Mouse (Mus musculus): ENCODE results near the gene Bicd2. TPM values are rescaled to one million over a fixed set of nuclear protein-coding genes. Genes with fewer than 3 reads are reported as not detected.
"Not testable (repeated sequence)": the region's sequence is repeated elsewhere in the genome, so short reads cannot be mapped to it uniquely, and the experiment has no call there.

Bicd2 gene
- polyA plus RNA-seq, 1 experiment from 2014 or later, result 26.2 TPM

GRCm38 (mm10) chr13:49369404-49369803 lies 28.0 kb downstream of the Bicd2 start:
- no peak for ATAC-seq (ENCODE audit: insufficient read depth, low FRiP score, low read depth)
- Histone ChIP-seq H3K27me3 (replicated peaks) (no peaks in the 10 kb centered on the region), H3K36me3 (0 out of 2 replicates have a peak, but pooled peaks cover 3% of the 10 kb centered on the region), H3K27ac (no peak overlapping the region), H3K9me3 (no peaks in the 10 kb centered on the region), H3K4me3 (replicated peaks) (no peak overlapping the region), H3K4me2 (no peak overlapping the region), H3K9ac (no peak overlapping the region), H3K4me1 (peaks cover 22% of the 10 kb centered on the region)
- WGBS, result 95% methylated on average over 10 of the region's 10 CpGs

- not testable (repeated sequence) for H3K4me3 ChIP-seq (replicated peaks); ATAC-seq (ENCODE audit: insufficient read depth, low FRiP score, low read depth); H3K27me3 ChIP-seq (replicated peaks); H3K27ac ChIP-seq; H3K9ac ChIP-seq; H3K9me3 ChIP-seq; H3K4me2 ChIP-seq; H3K36me3 ChIP-seq
- WGBS, result 76% methylated on average over 6 of the region's 6 CpGs
- peaks cover 14% of the 10 kb centered on the region for H3K4me1 ChIP-seq
Observed at GRCm38 (mm10) chr13:49370216-49370615, 28.8 kb downstream of the Bicd2 start.

- not testable (repeated sequence) for ATAC-seq (ENCODE audit: insufficient read depth, low FRiP score, low read depth); H3K9ac ChIP-seq; H3K36me3 ChIP-seq; H3K4me2 ChIP-seq; H3K27me3 ChIP-seq (replicated peaks); H3K9me3 ChIP-seq; H3K4me3 ChIP-seq (replicated peaks)
- peaks cover 14% of the 10 kb centered on the region for H3K4me1 ChIP-seq
- WGBS, result 68% methylated on average over 5 of the region's 5 CpGs
- peak overlapping the region; percentile 65 for H3K27ac ChIP-seq
Observed at GRCm38 (mm10) chr13:49370916-49371315, 29.5 kb downstream of the Bicd2 start.

- Histone ChIP-seq H3K36me3 (peaks cover 5% of the 10 kb centered on the region; the same call in 1 of the 2 replicates), H3K4me2 (no peak overlapping the region), H3K4me3 (replicated peaks) (no peak overlapping the region), H3K27ac (peak overlapping the region; percentile 65; the same call in 1 of the 2 replicates), H3K27me3 (replicated peaks) (no peaks in the 10 kb centered on the region), H3K9ac (no peak overlapping the region), H3K9me3 (no peaks in the 10 kb centered on the region), H3K4me1 (peaks cover 10% of the 10 kb centered on the region)
- WGBS, result 38% methylated on average over 3 of the region's 3 CpGs
- ATAC-seq (ENCODE audit: insufficient read depth, low FRiP score, low read depth), result peak; percentile 71; the same call in 1 of the 2 replicates
Observed at GRCm38 (mm10) chr13:49371428-49371899, 30.1 kb downstream of the Bicd2 start.

- Histone ChIP-seq H3K4me3 (replicated peaks) (no peak overlapping the region), H3K36me3 (peaks cover 10% of the 10 kb centered on the region; the same call in 1 of the 2 replicates), H3K27me3 (replicated peaks) (no peaks in the 10 kb centered on the region), H3K4me2 (no peak overlapping the region), H3K4me1 (peaks cover 8% of the 10 kb centered on the region; the same call in 1 of the 2 replicates), H3K27ac (0 out of 2 replicates have a peak overlapping the region, but pooled peaks have one; percentile 9), H3K9me3 (no peaks in the 10 kb centered on the region), H3K9ac (no peak overlapping the region)
- WGBS, result 88% methylated on average over 9 of the region's 9 CpGs
- no peak for ATAC-seq (ENCODE audit: insufficient read depth, low FRiP score, low read depth)
Observed at GRCm38 (mm10) chr13:49372370-49373060, 31.1 kb downstream of the Bicd2 start.

GRCm38 (mm10) chr13:49374304-49374703 lies 32.9 kb downstream of the Bicd2 start:
- WGBS, result 47% methylated on average over 6 of the region's 6 CpGs

GRCm38 (mm10) chr13:49374730-49375129 lies 33.3 kb downstream of the Bicd2 start:
- H3K9ac ChIP-seq, result no peak overlapping the region
- no peaks in the 10 kb centered on the region for H3K9me3 ChIP-seq
- no peak for ATAC-seq (ENCODE audit: insufficient read depth, low FRiP score, low read depth)
- H3K36me3 ChIP-seq, result peaks cover 20% of the 10 kb centered on the region; the same call in 1 of the 2 replicates
- WGBS, result 67% methylated on average over 6 of the region's 6 CpGs
- no peak overlapping the region for H3K4me2 ChIP-seq
- no peaks in the 10 kb centered on the region for H3K27me3 ChIP-seq (replicated peaks)
- H3K4me1 ChIP-seq, result peaks cover 8% of the 10 kb centered on the region; the same call in 1 of the 2 replicates
- H3K4me3 ChIP-seq (replicated peaks), result no peak overlapping the region
- H3K27ac ChIP-seq, result no peak overlapping the region

More at GRCm38 (mm10) chr13:49374304-49374703, 32.9 kb downstream of the Bicd2 start:
- no peak for ATAC-seq (ENCODE audit: insufficient read depth, low FRiP score, low read depth)
- H3K27me3 ChIP-seq (replicated peaks), result no peaks in the 10 kb centered on the region
- no peak overlapping the region for H3K4me3 ChIP-seq (replicated peaks)
- H3K36me3 ChIP-seq, result peaks cover 18% of the 10 kb centered on the region; the same call in 1 of the 2 replicates
- H3K4me1 ChIP-seq, result peaks cover 8% of the 10 kb centered on the region; the same call in 1 of the 2 replicates
- H3K9me3 ChIP-seq, result no peaks in the 10 kb centered on the region
- no peak overlapping the region for H3K4me2 ChIP-seq
- H3K9ac ChIP-seq, result no peak overlapping the region
- no peak overlapping the region for H3K27ac ChIP-seq

GRCm38 (mm10) chr13:49377608-49378007 lies 36.2 kb downstream of the Bicd2 start:
- Histone ChIP-seq H3K4me1 (no peaks in the 10 kb centered on the region; the same call in 1 of the 2 replicates), H3K36me3 (peaks cover 40% of the 10 kb centered on the region), H3K4me3 (replicated peaks) (no peak overlapping the region), H3K9ac (no peak overlapping the region), H3K27ac (no peak overlapping the region), H3K9me3 (no peaks in the 10 kb centered on the region), H3K27me3 (replicated peaks) (no peaks in the 10 kb centered on the region), H3K4me2 (no peak overlapping the region)
- no peak for ATAC-seq (ENCODE audit: insufficient read depth, low FRiP score, low read depth)
- 72% methylated on average over 6 of the region's 6 CpGs for WGBS

GRCm38 (mm10) chr13:49379301-49379700 lies 37.9 kb downstream of the Bicd2 start:
- no peaks in the 10 kb centered on the region for H3K9me3 ChIP-seq
- H3K4me1 ChIP-seq, result no peaks in the 10 kb centered on the region; the same call in 1 of the 2 replicates
- H3K27me3 ChIP-seq (replicated peaks), result no peaks in the 10 kb centered on the region
- H3K27ac ChIP-seq, result no peak overlapping the region
- no peak overlapping the region for H3K4me3 ChIP-seq (replicated peaks)
- no peak for ATAC-seq (ENCODE audit: insufficient read depth, low FRiP score, low read depth)
- no peak overlapping the region for H3K4me2 ChIP-seq
- H3K9ac ChIP-seq, result no peak overlapping the region
- peaks cover 54% of the 10 kb centered on the region for H3K36me3 ChIP-seq
- WGBS, result 95% methylated on average over 20 of the region's 20 CpGs

- H3K36me3 ChIP-seq, result peaks cover 57% of the 10 kb centered on the region
- ATAC-seq (ENCODE audit: insufficient read depth, low FRiP score, low read depth), result peak; percentile 64; the same call in 1 of the 2 replicates
Observed at GRCm38 (mm10) chr13:49381230-49381629, 39.8 kb downstream of the Bicd2 start.

GRCm38 (mm10) chr13:49382997-49383396 lies 41.6 kb downstream of the Bicd2 start:
- Histone ChIP-seq H3K9me3 (no peaks in the 10 kb centered on the region), H3K27me3 (replicated peaks) (no peaks in the 10 kb centered on the region), H3K36me3 (peaks cover 50% of the 10 kb centered on the region), H3K4me3 (replicated peaks) (no peak overlapping the region), H3K4me1 (no peaks in the 10 kb centered on the region; the same call in 1 of the 2 replicates), H3K9ac (no peak overlapping the region), H3K27ac (no peak overlapping the region), H3K4me2 (no peak overlapping the region)
- no peak for ATAC-seq (ENCODE audit: insufficient read depth, low FRiP score, low read depth)
- WGBS, result 91% methylated on average over 23 of the region's 23 CpGs

More at GRCm38 (mm10) chr13:49381230-49381629, 39.8 kb downstream of the Bicd2 start:
- no peak overlapping the region for H3K4me3 ChIP-seq (replicated peaks)
- H3K27me3 ChIP-seq (replicated peaks), result no peaks in the 10 kb centered on the region
- no peak overlapping the region for H3K9ac ChIP-seq
- WGBS, result 17% methylated on average over 3 of the region's 3 CpGs
- H3K4me1 ChIP-seq, result no peaks in the 10 kb centered on the region; the same call in 1 of the 2 replicates
- no peaks in the 10 kb centered on the region for H3K9me3 ChIP-seq
- H3K4me2 ChIP-seq, result no peak overlapping the region
- no peak overlapping the region for H3K27ac ChIP-seq

GRCm38 (mm10) chr13:49384751-49385463 lies 43.5 kb downstream of the Bicd2 start:
- H3K4me1 ChIP-seq, result no peaks in the 10 kb centered on the region; the same call in 1 of the 2 replicates
- H3K9me3 ChIP-seq, result no peaks in the 10 kb centered on the region
- H3K27ac ChIP-seq, result no peak overlapping the region
- H3K36me3 ChIP-seq, result peaks cover 36% of the 10 kb centered on the region
- ATAC-seq (ENCODE audit: insufficient read depth, low FRiP score, low read depth), result no peak
- WGBS, result 74% methylated on average over 16 of the region's 16 CpGs
- no peaks in the 10 kb centered on the region for H3K27me3 ChIP-seq (replicated peaks)
- H3K4me2 ChIP-seq, result no peak overlapping the region
- no peak overlapping the region for H3K4me3 ChIP-seq (replicated peaks)
- H3K9ac ChIP-seq, result no peak overlapping the region

Measured in stomach, embryonic 15.5 days (tissue).